Mouse (Mus musculus) liver, embryonic 14.5 days (tissue): ENCODE measurements around the gene Slc6a11. TPM values are rescaled to one million over a fixed set of nuclear protein-coding genes. Genes with fewer than 3 reads are reported as not detected.

Experiments used
- ATAC-seq: fragments of 200-750 bp; cut with Nextera tagmentation; 2 replicates; pipeline ENCODE4 v1.8.0; 2017; ENCODE audit warnings: moderate number of reproducible peaks, mild to moderate bottlenecking, moderate library complexity; ENCODE audit not compliant: insufficient read depth
- DNase-seq, 3 experiments: peaks; one replicate each; pipeline ENCODE4 v3.0.0-alpha.2; 2012 to 2013; ENCODE audit warnings: low read depth in 3 of 3, low spot score in 3 of 3
- H3K27ac ChIP-seq: fragments of 300-500 bp; sonication (generic); 2 replicates; pipeline ENCODE4 v1.5.1; 2014; ENCODE audit warnings: moderate library complexity, mild to moderate bottlenecking, control low read depth, inconsistent platforms
- H3K27me3 ChIP-seq: fragments of 300-500 bp; sonication (generic); 2 replicates; pipeline ENCODE4 v1.6.1; 2014; ENCODE audit warnings: mild to moderate bottlenecking, low read length, moderate library complexity; ENCODE audit not compliant: control insufficient read depth, insufficient read depth
- H3K36me3 ChIP-seq: fragments of 300-500 bp; sonication (generic); replicated peaks from 2 replicates; pipeline ENCODE4 v1.6.1; 2014; ENCODE audit warnings: low read depth; ENCODE audit not compliant: control insufficient read depth, insufficient read depth
- H3K4me1 ChIP-seq, 2 experiments: fragments of 200-500 bp in 1 of 2; fragments of 300-500 bp in 1 of 2; sonication (generic) in 1 of 2; replicated peaks; 2 replicates each; pipeline ENCODE4 v1.6.1; 2012 to 2014; ENCODE audit warnings: antibody characterized with exemption in 1 of 2, inconsistent platforms in 1 of 2, low read length in 1 of 2; ENCODE audit not compliant: control insufficient read depth in 2 of 2, insufficient read depth in 2 of 2
- H3K4me2 ChIP-seq: fragments of 300-500 bp; sonication (generic); 2 replicates; pipeline ENCODE4 v1.6.1; 2014; ENCODE audit warnings: low read depth, mild to moderate bottlenecking, control low read depth, moderate library complexity
- H3K4me3 ChIP-seq, 2 experiments: fragments of 200-500 bp in 1 of 2; fragments of 300-500 bp in 1 of 2; sonication (generic) in 1 of 2; 2 replicates each; pipeline ENCODE4 v1.5.1; 2012 to 2014; ENCODE audit warnings: low read depth in 2 of 2, low read length in 2 of 2, mild to moderate bottlenecking in 2 of 2, control low read depth in 1 of 2, inconsistent platforms in 1 of 2, moderate library complexity in 1 of 2; ENCODE audit not compliant: insufficient read depth in 1 of 2
- H3K9ac ChIP-seq: fragments of 300-500 bp; sonication (generic); replicated peaks from 2 replicates; pipeline ENCODE4 v1.6.1; 2014; ENCODE audit warnings: mild to moderate bottlenecking, control low read depth, moderate library complexity
- H3K9me3 ChIP-seq: fragments of 300-500 bp; sonication (generic); 2 replicates; pipeline ENCODE4 v1.6.1; 2016; ENCODE audit warnings: low read length, mixed read lengths; ENCODE audit not compliant: control insufficient read depth
- CTCF ChIP-seq: IDR thresholded peaks from 2 replicates; pipeline ENCODE4 v1.5.1; 2016; ENCODE audit warnings: antibody characterized with exemption, low read depth, control low read depth
- EP300 ChIP-seq: IDR thresholded peaks from 2 replicates; pipeline ENCODE4 v1.6.1; 2016; ENCODE audit warnings: antibody characterized with exemption, low read depth
- WGBS: fragments of 180-500 bp; shearing (Covaris S2); extraction: QIAGEN DNeasy Blood & Tissue Kit; methylation state at CpG from one replicate; pipeline ENCODE4 v1.1.7; 2014; ENCODE audit not compliant: insufficient replicate concordance; 5-methylcytosine and 5-hydroxymethylcytosine counted together
- polyA plus RNA-seq, 2 experiments: library from polyadenylated mRNA; depleted of rRNA in 1 of 2; stranded (reverse) in 1 of 2; unstranded in 1 of 2; fragments of >200 nt; fragmentation: Nextera tagmentation in 1 of 2; extraction: Ambion mirVana in 1 of 2; gene quantifications; 2 replicates each; pipeline versions ENCODE4 v1.2.1 to v1.2.3; 2012 to 2014

Slc6a11 gene
- polyA plus RNA-seq, 2 experiments, result 0.01 TPM; not detected in 1

- Histone ChIP-seq H3K27ac (no peak overlapping the region), H3K4me3 (no peak overlapping the region), H3K27me3 (no peaks in the 10 kb centered on the region), H3K4me1 (no peaks in the 10 kb centered on the region), H3K9me3 (no peaks in the 10 kb centered on the region), H3K4me2 (no peak overlapping the region), H3K36me3 (no peaks in the 10 kb centered on the region), H3K9ac (no peak overlapping the region)
- ATAC-seq (no peak), DNase-seq (no peak)
- no peak for TF ChIP-seq CTCF
- TF ChIP-seq EP300, result no peak
- WGBS, result 21% methylated on average over 9 of the region's 9 CpGs
These were observed 43.5 kb downstream of the Slc6a11 start for GRCm38 (mm10) chr6:114174398-114175140.

GRCm38 (mm10) chr6:114178141-114178540 is 47.1 kb downstream of the Slc6a11 start:
- no peak overlapping the region for H3K4me2 ChIP-seq
- H3K4me3 ChIP-seq, result no peak overlapping the region
- H3K9ac ChIP-seq, result no peak overlapping the region
- no peaks in the 10 kb centered on the region for H3K4me1 ChIP-seq
- no peaks in the 10 kb centered on the region for H3K36me3 ChIP-seq
- DNase-seq, result no peak
- H3K9me3 ChIP-seq, result no peaks in the 10 kb centered on the region
- H3K27me3 ChIP-seq, result no peaks in the 10 kb centered on the region
- H3K27ac ChIP-seq, result no peak overlapping the region
- no peak for ATAC-seq
- no peak for TF ChIP-seq EP300
- TF ChIP-seq CTCF, result no peak
- WGBS, result 67% methylated on average over 3 of the region's 3 CpGs

GRCm38 (mm10) chr6:114182366-114183179 is 51.5 kb downstream of the Slc6a11 start:
- TF ChIP-seq EP300, result no peak
- TF ChIP-seq CTCF, result no peak
- Histone ChIP-seq H3K4me2 (no peak overlapping the region), H3K27ac (no peak overlapping the region), H3K4me1 (no peaks in the 10 kb centered on the region), H3K27me3 (no peaks in the 10 kb centered on the region), H3K9me3 (no peaks in the 10 kb centered on the region), H3K9ac (no peak overlapping the region), H3K4me3 (no peak overlapping the region), H3K36me3 (no peaks in the 10 kb centered on the region)
- WGBS, result 54% methylated on average over 7 of the region's 7 CpGs
- DNase-seq, result no peak
- ATAC-seq, result no peak

GRCm38 (mm10) chr6:114187121-114187520 is 56.1 kb downstream of the Slc6a11 start:
- ATAC-seq (no peak), DNase-seq (no peak)
- H3K4me3 ChIP-seq, result no peak overlapping the region
- no peak overlapping the region for H3K27ac ChIP-seq
- H3K9me3 ChIP-seq, result no peaks in the 10 kb centered on the region
- H3K9ac ChIP-seq, result no peak overlapping the region
- H3K4me2 ChIP-seq, result no peak overlapping the region
- WGBS, result 32% methylated on average over 4 of the region's 4 CpGs
- no peaks in the 10 kb centered on the region for H3K27me3 ChIP-seq
- H3K4me1 ChIP-seq, result no peaks in the 10 kb centered on the region
- TF ChIP-seq CTCF (no peak), EP300 (no peak)
- no peaks in the 10 kb centered on the region for H3K36me3 ChIP-seq

GRCm38 (mm10) chr6:114188869-114189268 is 57.8 kb downstream of the Slc6a11 start:
- 69% methylated on average over 8 of the region's 8 CpGs for WGBS
- ATAC-seq (no peak), DNase-seq (no peak)
- H3K4me3 ChIP-seq, result no peak overlapping the region
- H3K9me3 ChIP-seq, result no peaks in the 10 kb centered on the region
- no peaks in the 10 kb centered on the region for H3K27me3 ChIP-seq
- no peak for TF ChIP-seq EP300
- no peak for TF ChIP-seq CTCF
- no peak overlapping the region for H3K4me2 ChIP-seq
- H3K9ac ChIP-seq, result no peak overlapping the region
- no peak overlapping the region for H3K27ac ChIP-seq
- H3K4me1 ChIP-seq, result no peaks in the 10 kb centered on the region
- no peaks in the 10 kb centered on the region for H3K36me3 ChIP-seq
